Comparison of ENCODE assay signal across 9 mouse cellular contexts in genomic region chr1:89581766-89582125, GRCm38 (mm10).
DNase-seq lines count a peak whose midpoint lies in the region; ATAC-seq and TF ChIP-seq lines count a peak whose summit lies in the region.
"Had no signal": no experiment of that assay in that cellular context is flagged by ENCODE, and none has a peak within 500 bp of the region (broad histone marks: within the 10 kb centered on the region; RNA-seq: fewer than 3 reads in every experiment).

No protein-coding gene starts in this region.

- intact Hi-C loops in left cerebral cortex, adult 2 months (cut with DNase I): loop anchor here (1.0 to 5.0 kb wide), 5 partner anchors 25 to 347 kb away; no protein-coding TSS in a partner anchor

- H3K27ac ChIP-seq in left cerebral cortex, adult 2 months: no peak overlapping the region; the same call in 1 of the 2 replicates
- no peak overlapping the region for H3K27ac ChIP-seq in embryonic facial prominence, embryonic 15.5 days (replicated peaks)
- 0 out of 2 replicates have a peak overlapping the region, but pooled peaks have one; percentile 82 for H3K27ac ChIP-seq in limb, embryonic 10.5 days
- H3K27ac ChIP-seq in neural tube, embryonic 14.5 days (ENCODE audit: low read depth, low read length): peak overlapping the region; percentile 98

- no peak for DNase-seq in left cerebral cortex, adult 2 months (ENCODE audit: extremely low spot score in 1 of 2, low spot score in 2 of 2)
- DNase-seq in left cerebral cortex, adult 9 months (ENCODE audit: low spot score in 2 of 2): no peak
- DNase-seq in limb, embryonic 10.5 days (ENCODE audit: low spot score): no peak
- no peak for DNase-seq in kidney, adult 9 months
- DNase-seq in c-Kit-positive CD71-positive TER-119-positive erythroid progenitor cells, embryonic 14.5 days (ENCODE audit: low spot score): no peak
- DNase-seq: thymus, adult 2 months had no signal

- H3K4me3 ChIP-seq in left cerebral cortex, adult 2 months: peak overlapping the region; percentile 76
- H3K4me3 ChIP-seq in embryonic facial prominence, embryonic 15.5 days (replicated peaks): peak overlapping the region; percentile 61
- peak overlapping the region; percentile 86 for H3K4me3 ChIP-seq in limb, embryonic 10.5 days
- H3K4me3 ChIP-seq in neural tube, embryonic 14.5 days (ENCODE audit: low read depth, low read length): peak overlapping the region; percentile 85

- H3K36me3 ChIP-seq in embryonic facial prominence, embryonic 15.5 days: no peaks in the 10 kb centered on the region
- H3K36me3 ChIP-seq in limb, embryonic 10.5 days: no peaks in the 10 kb centered on the region
- H3K36me3 ChIP-seq in neural tube, embryonic 14.5 days (ENCODE audit: control insufficient read depth, insufficient read depth, low read length): no peaks in the 10 kb centered on the region

- no peak for ATAC-seq in embryonic facial prominence, embryonic 15.5 days (ENCODE audit: insufficient number of reproducible peaks, low FRiP score, low TSS enrichment, low read depth)
- ATAC-seq in neural tube, embryonic 14.5 days (ENCODE audit: low read depth): no peak; the same call in 1 of the 2 replicates
- ATAC-seq in granulocyte monocyte progenitor cell, adult 5-6 weeks (replicated peaks; ENCODE audit: poor library complexity, severe bottlenecking): no peak

- TF ChIP-seq CTCF in left cerebral cortex, adult 2 months (IDR thresholded peaks at IDR 0.05): no peak

- H3K4me2 ChIP-seq in embryonic facial prominence, embryonic 15.5 days (replicated peaks): peak overlapping the region; percentile 100
- H3K4me2 ChIP-seq in neural tube, embryonic 14.5 days (ENCODE audit: low read depth, low read length): peak overlapping the region; percentile 96

- peak overlapping the region; percentile 52; the same call in 1 of the 2 replicates for H3K9ac ChIP-seq in embryonic facial prominence, embryonic 15.5 days
- H3K9ac ChIP-seq in neural tube, embryonic 14.5 days (replicated peaks; ENCODE audit: low read depth, low read length): peak overlapping the region; percentile 91

- H3K4me1 ChIP-seq in embryonic facial prominence, embryonic 15.5 days: peaks cover 33% of the 10 kb centered on the region
- H3K4me1 ChIP-seq in limb, embryonic 10.5 days: peaks cover 48% of the 10 kb centered on the region
- H3K4me1 ChIP-seq in neural tube, embryonic 14.5 days (ENCODE audit: control insufficient read depth, insufficient read depth, low read length): peaks cover 65% of the 10 kb centered on the region

- 26% methylated on average over 6 of the region's 6 CpGs for WGBS in embryonic facial prominence, embryonic 15.5 days
- 14% methylated on average over 6 of the region's 6 CpGs for WGBS in limb, embryonic 10.5 days
- WGBS in neural tube, embryonic 14.5 days: 13% methylated on average over 6 of the region's 6 CpGs

- peaks cover 15% of the 10 kb centered on the region; the same call in 1 of the 2 replicates for H3K27me3 ChIP-seq in embryonic facial prominence, embryonic 15.5 days
- peaks cover 29% of the 10 kb centered on the region for H3K27me3 ChIP-seq in limb, embryonic 10.5 days (ENCODE audit: low read depth, poor library complexity, severe bottlenecking)
- no peaks in the 10 kb centered on the region for H3K27me3 ChIP-seq in neural tube, embryonic 14.5 days (ENCODE audit: control insufficient read depth, insufficient read depth, low read length)

- H3K9me3 ChIP-seq in embryonic facial prominence, embryonic 15.5 days (replicated peaks): no peaks in the 10 kb centered on the region
- H3K9me3 ChIP-seq in limb, embryonic 10.5 days (replicated peaks): no peaks in the 10 kb centered on the region
- no peaks in the 10 kb centered on the region for H3K9me3 ChIP-seq in neural tube, embryonic 14.5 days (ENCODE audit: control insufficient read depth, low read length)

Comparison
In these comparisons a context has a peak if more than half of its experiments do, and no peak if none do; other contexts are left out.
1. H3K27ac ChIP-seq: peak in limb, embryonic 10.5 days (single experiment) and neural tube, embryonic 14.5 days (single experiment); none in left cerebral cortex, adult 2 months (single experiment) and embryonic facial prominence, embryonic 15.5 days (single experiment).
2. Peak in every context shown above with its lines, with median percentiles within 50 percentile points of each other: H3K4me3 ChIP-seq.